Mouse (Mus musculus): Measurements from ENCODE around the gene Kat8. TPM values are rescaled to one million over a fixed set of nuclear protein-coding genes. Genes with fewer than 3 reads are reported as not detected.

Gene Kat8
- polyA plus RNA-seq (2015; fragmentation: Nextera tagmentation; extraction: Ambion mirVana) = 32.9 and 34.4 TPM in 2 replicates

GRCm38 (mm10) chr7:127912190-127912871 lies at the start of gene Kat8:
Gene Kat8 (plus strand): TSS chr7:127912516.

GRCm38 (mm10) chr7:127876041-127876466 lies 36.3 kb upstream of the Kat8 start, which contains the start of gene Zfp646:
Gene Zfp646 (plus strand): TSS chr7:127876221.

GRCm38 (mm10) chr7:127876467-127877348 lies 35.6 kb upstream of the Kat8 start, which contains the start of gene Zfp668:
Gene Zfp668 (minus strand): TSS chr7:127876828.

GRCm38 (mm10) chr7:127890798-127891197 lies 21.5 kb upstream of the Kat8 start, which contains the start of gene Prss53:
Gene Prss53 (minus strand): TSS chr7:127890970.

GRCm38 (mm10) chr7:127895442-127895841 lies 16.9 kb upstream of the Kat8 start, which contains the start of the genes Gm21974 and Vkorc1:
Gene Gm21974 (minus strand): TSS chr7:127895454.
Gene Vkorc1 (minus strand): TSS chr7:127895617.

GRCm38 (mm10) chr7:127903971-127904796 lies 8.1 kb upstream of the Kat8 start, which contains the start of gene Bckdk:
Gene Bckdk (plus strand): TSS chr7:127904082.

GRCm38 (mm10) chr7:127929923-127930322 lies 17.6 kb downstream of the Kat8 start, which contains the start of gene Prss8:
Gene Prss8 (minus strand): TSS chr7:127930104.

GRCm38 (mm10) chr7:127946470-127947023 lies 34.2 kb downstream of the Kat8 start, which contains the start of gene Prss36:
Gene Prss36 (minus strand): TSS chr7:127946725.

GRCm38 (mm10) chr7:127967004-127967921 lies 54.9 kb downstream of the Kat8 start, which contains the start of gene Fus:
Gene Fus (plus strand): TSS chr7:127967457.

Other genes starting within 250 kb of the Kat8 start
- gene Bcl7c, start 203.6 kb upstream of the Kat8 start, polyA plus RNA-seq (2015; fragmentation: Nextera tagmentation; extraction: Ambion mirVana) = 59.4 and 60.7 TPM in 2 replicates
- gene Ctf1, start 199.8 kb upstream of the Kat8 start, polyA plus RNA-seq (2015; fragmentation: Nextera tagmentation; extraction: Ambion mirVana) = 5.3 and 5.8 TPM in 2 replicates
- gene Ctf2, start 180.3 kb upstream of the Kat8 start, polyA plus RNA-seq (2015; fragmentation: Nextera tagmentation; extraction: Ambion mirVana) = 0.08 TPM in 1 of 2 replicates, not detected in the other
- 7.4 and 8.8 TPM in 2 replicates for gene Fbxl19, start 168.0 kb upstream of the Kat8 start, polyA plus RNA-seq (2015; fragmentation: Nextera tagmentation; extraction: Ambion mirVana)
- gene Orai3, start 142.7 kb upstream of the Kat8 start, polyA plus RNA-seq (2015; fragmentation: Nextera tagmentation; extraction: Ambion mirVana) = 13.2 and 13.7 TPM in 2 replicates
- 17.7 and 18.5 TPM in 2 replicates for gene Setd1a, start 135.8 kb upstream of the Kat8 start, polyA plus RNA-seq (2015; fragmentation: Nextera tagmentation; extraction: Ambion mirVana)
- gene Gm49388, start 126.9 kb upstream of the Kat8 start, polyA plus RNA-seq (2015; fragmentation: Nextera tagmentation; extraction: Ambion mirVana) = not detected in 2 replicates
- gene Hsd3b7, start 111.9 kb upstream of the Kat8 start, polyA plus RNA-seq (2015; fragmentation: Nextera tagmentation; extraction: Ambion mirVana) = 12.2 and 12.5 TPM in 2 replicates
- 28.1 and 32.5 TPM in 2 replicates for gene Stx4a, start 88.2 kb upstream of the Kat8 start, polyA plus RNA-seq (2015; fragmentation: Nextera tagmentation; extraction: Ambion mirVana)
- gene Stx1b, start 88.0 kb upstream of the Kat8 start, polyA plus RNA-seq (2015; fragmentation: Nextera tagmentation; extraction: Ambion mirVana) = 78.8 and 97.1 TPM in 2 replicates
- 3.8 and 4.5 TPM in 2 replicates for gene Zfp646, start 36.3 kb upstream of the Kat8 start, polyA plus RNA-seq (2015; fragmentation: Nextera tagmentation; extraction: Ambion mirVana)
- gene Zfp668, start 35.7 kb upstream of the Kat8 start, polyA plus RNA-seq (2015; fragmentation: Nextera tagmentation; extraction: Ambion mirVana) = 21.9 and 22.7 TPM in 2 replicates
- gene Prss53, start 21.5 kb upstream of the Kat8 start, polyA plus RNA-seq (2015; fragmentation: Nextera tagmentation; extraction: Ambion mirVana) = 0.76 and 0.77 TPM in 2 replicates
- not detected in 2 replicates for gene Gm21974, start 17.1 kb upstream of the Kat8 start, polyA plus RNA-seq (2015; fragmentation: Nextera tagmentation; extraction: Ambion mirVana)
- 94.0 and 98.3 TPM in 2 replicates for gene Vkorc1, start 16.9 kb upstream of the Kat8 start, polyA plus RNA-seq (2015; fragmentation: Nextera tagmentation; extraction: Ambion mirVana)
- 59.5 and 62.2 TPM in 2 replicates for gene Bckdk, start 8.4 kb upstream of the Kat8 start, polyA plus RNA-seq (2015; fragmentation: Nextera tagmentation; extraction: Ambion mirVana)
- gene Prss8, start 17.6 kb downstream of the Kat8 start, polyA plus RNA-seq (2015; fragmentation: Nextera tagmentation; extraction: Ambion mirVana) = 0.75 and 0.80 TPM in 2 replicates
- gene Prss36, start 34.2 kb downstream of the Kat8 start, polyA plus RNA-seq (2015; fragmentation: Nextera tagmentation; extraction: Ambion mirVana) = 18.5 and 19.6 TPM in 2 replicates
- gene Fus, start 54.9 kb downstream of the Kat8 start, polyA plus RNA-seq (2015; fragmentation: Nextera tagmentation; extraction: Ambion mirVana) = 283 and 308 TPM in 2 replicates
- gene Pycard, start 81.4 kb downstream of the Kat8 start, polyA plus RNA-seq (2015; fragmentation: Nextera tagmentation; extraction: Ambion mirVana) = 13.0 and 15.8 TPM in 2 replicates
- gene Trim72, start 91.4 kb downstream of the Kat8 start, polyA plus RNA-seq (2015; fragmentation: Nextera tagmentation; extraction: Ambion mirVana) = not detected in 2 replicates
- 1.4 and 1.5 TPM in 2 replicates for gene Itgam, start 150.1 kb downstream of the Kat8 start, polyA plus RNA-seq (2015; fragmentation: Nextera tagmentation; extraction: Ambion mirVana)
- gene Gm49368, start 150.2 kb downstream of the Kat8 start, polyA plus RNA-seq (2015; fragmentation: Nextera tagmentation; extraction: Ambion mirVana) = not detected in 2 replicates
- gene Itgax, start 217.0 kb downstream of the Kat8 start, polyA plus RNA-seq (2015; fragmentation: Nextera tagmentation; extraction: Ambion mirVana) = 0.08 TPM in 1 of 2 replicates, not detected in the other
- gene Itgad, start 241.9 kb downstream of the Kat8 start, polyA plus RNA-seq (2015; fragmentation: Nextera tagmentation; extraction: Ambion mirVana) = 0.32 TPM in 1 of 2 replicates, not detected in the other

Measured in neural tube, postnatal 0 days (tissue).